Mouse (Mus musculus) C2C12 (cell line): ENCODE measurements at regions not wholly inside any gene's neighbourhood (a gene's known extent, or its start where the extent isn't known, plus 50 kb on each side); places are given as distances from the start of the nearest gene placed in this dataset.
"Not testable (repeated sequence)": the region's sequence is repeated elsewhere in the genome, so short reads cannot be mapped to it uniquely, and the experiment has no call there.

ENCODE experiments used
- CEBPB ChIP-seq: IDR thresholded peaks from one replicate; pipeline ENCODE4 v1.6.1; 2011; ENCODE audit warnings: low read depth, mild to moderate bottlenecking, control low read depth, moderate library complexity
- CTCF ChIP-seq: IDR thresholded peaks from one replicate; pipeline ENCODE4 v1.5.1; 2011; ENCODE audit not compliant: control insufficient read depth, insufficient read depth, insufficient read length
- MAX ChIP-seq: IDR thresholded peaks from one replicate; pipeline ENCODE4 v1.6.1; 2011; ENCODE audit warnings: mild to moderate bottlenecking, control low read depth
- MYOG ChIP-seq: IDR thresholded peaks from one replicate; pipeline ENCODE4 v1.6.1; 2011; ENCODE audit not compliant: control insufficient read depth, insufficient read length; ENCODE audit errors: extremely low read depth
- USF1 ChIP-seq: IDR thresholded peaks from one replicate; pipeline ENCODE4 v1.6.1; 2011; ENCODE audit warnings: low read depth, mild to moderate bottlenecking, control low read depth, moderate library complexity

GRCm38 (mm10) chr13:12688149-12688548 is 111.7 kb downstream of the Prl2c3 start:
- not testable (repeated sequence) for TF ChIP-seq CTCF, MYOG, CEBPB, USF1, MAX
